Mouse (Mus musculus) urinary bladder, adult 18-20 months (tissue): ENCODE results near the gene Fgf10.

Experiments
- DNase-seq, 2 experiments: peaks; one replicate each; pipeline ENCODE4 v3.0.0; 2022; ENCODE audit warnings: low spot score in 2 of 2, mixed read lengths in 2 of 2

Gene Fgf10

DNA sequence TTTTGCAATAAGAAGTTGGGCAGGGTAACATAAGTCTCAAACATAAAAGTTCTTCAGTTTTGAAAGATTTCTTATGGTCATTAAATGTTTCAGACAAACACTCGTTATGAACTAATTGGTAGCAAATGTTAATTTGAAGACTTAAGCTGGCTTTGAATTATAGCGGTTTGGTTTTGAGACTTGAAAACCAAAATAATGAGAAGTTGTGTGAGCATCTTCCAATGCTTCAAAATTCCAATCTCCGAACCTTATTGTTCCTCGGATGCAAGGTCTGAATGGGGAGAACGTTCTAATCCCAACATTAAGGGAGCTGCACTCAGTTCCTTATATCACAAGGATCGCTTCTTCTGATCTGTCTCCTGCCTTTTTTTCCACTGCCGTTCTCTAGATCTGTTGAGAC, at the start of gene Fgf10:
Gene Fgf10 (plus strand): TSS at position 301 of the 400 bp plus-strand sequence.
- no peak for DNase-seq

DNA sequence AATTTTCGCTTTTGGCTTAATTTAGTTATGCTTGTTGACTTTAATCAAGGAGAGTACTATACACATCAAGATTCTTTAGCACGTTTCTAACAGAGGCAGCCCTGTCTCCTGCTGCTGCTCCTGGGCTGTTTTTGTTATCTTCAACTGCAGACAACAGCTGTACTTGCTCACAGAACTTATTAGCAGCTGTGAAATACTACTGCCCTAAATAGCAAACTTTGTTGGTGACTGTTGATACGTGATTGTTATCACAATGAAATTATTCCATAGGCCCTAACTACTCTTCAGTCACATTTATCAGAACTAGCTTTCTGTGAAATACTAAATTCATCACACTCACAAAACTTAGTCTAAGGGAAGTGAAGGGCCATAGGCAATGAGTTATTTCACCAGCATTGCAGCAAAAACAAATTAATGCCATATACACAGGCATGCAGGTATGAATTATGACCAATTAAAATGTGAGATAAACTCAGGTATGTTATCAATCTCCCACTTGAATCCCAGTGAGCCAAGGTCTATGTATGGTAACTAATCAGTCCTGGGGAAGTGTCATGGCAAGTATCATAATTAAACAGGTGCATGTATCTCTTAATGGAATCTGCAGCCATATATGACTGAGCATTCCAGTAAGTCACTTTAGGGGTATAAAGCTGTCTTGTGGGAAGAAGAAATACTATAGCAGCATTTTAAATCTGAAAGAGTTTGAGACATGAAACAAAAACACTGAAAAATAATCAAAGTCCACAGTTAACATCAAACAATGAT, 39.7 kb upstream of the Fgf10 start:
- no peak for DNase-seq

GRCm38 (mm10) chr13:118631500-118631899, 38.1 kb upstream of the Fgf10 start:
- DNase-seq = no peak

- no peak for DNase-seq
Measured at GRCm38 (mm10) chr13:118636047-118636446, 33.5 kb upstream of the Fgf10 start.

DNA sequence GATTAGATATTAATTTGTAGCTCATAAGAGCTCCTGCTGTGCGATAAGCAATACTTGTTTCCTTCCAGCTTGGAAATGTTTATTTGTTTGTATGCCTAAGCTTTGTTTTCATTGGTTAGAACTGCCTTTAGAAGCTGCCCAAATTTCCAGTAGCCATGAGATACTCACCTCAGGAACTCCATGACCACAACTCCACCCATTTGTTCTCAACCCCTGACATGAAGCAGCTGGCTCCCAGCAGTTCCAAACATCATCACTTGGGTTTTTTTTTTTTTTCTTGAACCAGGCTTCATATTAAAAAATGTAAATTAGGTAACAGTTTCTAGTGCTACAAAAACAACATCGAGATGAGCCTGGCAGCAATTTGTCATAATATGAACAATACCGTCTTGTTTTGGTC, 27.0 kb upstream of the Fgf10 start:
- no peak for DNase-seq

DNA sequence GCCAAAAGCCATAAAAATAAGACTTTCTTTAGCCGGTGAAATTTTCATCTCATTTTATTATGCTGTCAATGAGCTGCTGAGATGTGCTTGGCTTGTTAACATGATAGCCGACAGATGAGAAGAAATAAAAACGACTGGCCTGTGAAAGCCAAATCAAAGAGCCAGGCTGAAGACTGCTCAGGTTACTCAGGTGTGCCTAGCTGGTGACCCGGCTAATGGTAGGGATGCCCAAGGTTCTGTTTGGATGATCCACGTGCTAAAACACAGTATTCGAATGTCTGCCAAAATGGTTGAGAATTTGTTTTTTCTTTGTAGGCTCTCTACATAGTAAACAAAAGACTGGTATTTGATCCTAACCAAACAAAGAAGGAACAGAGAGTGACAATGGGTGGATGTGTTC, 26.5 kb upstream of the Fgf10 start:
- DNase-seq = no peak

DNA sequence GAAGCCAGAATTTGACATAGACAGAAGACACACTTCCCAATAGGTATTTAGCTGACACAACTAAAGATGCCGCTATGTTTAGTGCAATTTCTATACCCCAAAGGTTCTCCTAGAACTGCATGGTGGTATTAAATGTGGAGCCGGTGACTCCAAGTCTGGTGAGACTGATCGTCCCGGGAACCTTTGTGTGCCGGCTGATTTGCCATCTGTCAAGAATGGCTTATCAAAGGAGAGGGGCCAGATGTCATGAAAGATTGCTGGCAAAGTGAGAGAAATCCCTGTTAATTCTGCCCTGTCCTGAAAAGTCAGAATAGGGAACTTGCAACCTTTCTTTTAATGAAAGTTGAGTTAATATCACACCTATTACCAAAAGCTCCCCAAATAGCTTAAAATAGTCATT, 12.6 kb upstream of the Fgf10 start:
- DNase-seq = no peak

GRCm38 (mm10) chr13:118658031-118658430, 11.6 kb upstream of the Fgf10 start:
- DNase-seq = no peak

- no peak for DNase-seq
Measured at GRCm38 (mm10) chr13:118658608-118659326, 10.8 kb upstream of the Fgf10 start.

- DNase-seq = no peak
Measured at GRCm38 (mm10) chr13:118661664-118662063, 7.9 kb upstream of the Fgf10 start.

DNA sequence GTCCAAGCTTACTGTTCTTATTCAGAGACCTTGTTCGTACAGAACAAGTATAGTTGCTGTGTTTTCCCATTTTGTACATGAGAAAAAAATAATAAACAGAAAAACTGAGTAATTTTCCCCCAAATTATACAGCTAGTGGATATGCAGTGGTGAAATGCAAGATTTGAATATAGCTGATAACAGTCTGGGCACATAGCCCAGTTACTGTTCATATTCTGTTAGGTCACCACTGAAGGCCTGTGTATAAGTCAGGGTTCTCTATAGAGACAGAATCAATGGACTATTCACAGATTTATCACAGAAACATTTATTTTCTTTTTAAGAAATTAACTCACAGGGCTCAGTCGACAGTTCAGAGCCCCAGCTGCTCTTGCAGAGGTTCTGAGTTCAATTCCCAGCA, 4.7 kb upstream of the Fgf10 start:
- no peak for DNase-seq

GRCm38 (mm10) chr13:118679228-118679627, 9.6 kb downstream of the Fgf10 start:
- no peak for DNase-seq

DNA sequence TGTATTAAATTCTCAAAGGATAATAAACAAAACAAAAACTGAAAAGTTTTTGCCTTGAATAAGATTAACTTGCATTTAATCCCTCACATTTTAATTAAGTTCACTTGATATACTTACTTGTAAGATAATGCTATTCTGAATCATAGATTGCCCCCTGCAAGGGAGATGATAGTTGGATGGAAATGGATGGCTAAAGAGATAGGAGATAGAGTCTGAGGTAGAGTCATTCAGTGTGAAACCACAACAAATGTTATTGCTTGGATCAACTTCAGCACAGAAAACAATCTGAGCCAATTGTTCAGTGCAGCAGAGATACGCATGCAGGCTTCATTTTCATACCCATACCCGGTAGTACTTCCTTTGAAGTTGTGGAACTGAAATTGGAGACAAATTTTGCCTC, 23.5 kb downstream of the Fgf10 start:
- DNase-seq = no peak

- DNase-seq = no peak
Measured at GRCm38 (mm10) chr13:118695103-118695502, 25.5 kb downstream of the Fgf10 start.

- DNase-seq = no peak
Measured at GRCm38 (mm10) chr13:118703727-118704126, 34.1 kb downstream of the Fgf10 start.

DNA sequence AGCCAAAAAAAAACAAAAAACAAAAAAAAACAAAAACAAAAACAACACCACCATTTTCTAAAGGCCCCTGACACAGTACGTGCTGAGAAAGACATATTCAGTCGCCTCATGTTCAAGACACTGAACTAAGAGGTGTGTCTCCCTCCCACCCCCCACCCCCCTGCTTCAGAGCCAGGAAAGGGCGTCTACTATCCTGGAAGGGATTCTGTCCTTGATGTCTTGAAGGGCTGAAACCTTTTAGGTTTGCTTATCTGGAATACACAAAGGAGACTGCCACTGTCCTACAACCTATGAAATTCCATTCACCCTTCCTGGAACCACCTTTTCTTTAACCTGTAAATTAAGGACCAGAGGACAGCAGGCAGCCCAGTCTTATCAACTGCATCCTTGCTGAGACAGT, 36.1 kb downstream of the Fgf10 start:
- no peak for DNase-seq

DNA sequence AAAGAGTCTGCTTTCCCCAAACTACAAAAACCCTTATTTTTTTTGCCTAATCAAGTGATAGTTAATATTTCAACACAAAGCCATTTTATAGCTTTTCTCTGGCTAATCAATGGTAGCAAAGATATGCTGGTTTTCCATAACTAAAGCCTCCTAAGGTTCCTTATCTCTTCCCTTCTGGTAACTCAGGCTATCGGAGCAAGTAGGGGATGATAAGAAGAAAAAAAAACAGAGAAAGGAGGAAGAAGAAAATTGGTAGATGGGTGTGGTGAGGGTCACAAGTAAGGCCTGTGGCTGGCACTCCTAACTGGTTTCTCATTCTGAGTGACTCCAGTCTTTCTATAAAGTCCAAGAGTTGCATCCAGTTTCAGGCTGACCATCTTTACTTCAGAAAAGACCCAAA, 40.3 kb downstream of the Fgf10 start:
- DNase-seq = no peak

GRCm38 (mm10) chr13:118713626-118714150, 44.1 kb downstream of the Fgf10 start:
- no peak for DNase-seq

GRCm38 (mm10) chr13:118714284-118715065, 44.9 kb downstream of the Fgf10 start:
- DNase-seq = no peak

DNA sequence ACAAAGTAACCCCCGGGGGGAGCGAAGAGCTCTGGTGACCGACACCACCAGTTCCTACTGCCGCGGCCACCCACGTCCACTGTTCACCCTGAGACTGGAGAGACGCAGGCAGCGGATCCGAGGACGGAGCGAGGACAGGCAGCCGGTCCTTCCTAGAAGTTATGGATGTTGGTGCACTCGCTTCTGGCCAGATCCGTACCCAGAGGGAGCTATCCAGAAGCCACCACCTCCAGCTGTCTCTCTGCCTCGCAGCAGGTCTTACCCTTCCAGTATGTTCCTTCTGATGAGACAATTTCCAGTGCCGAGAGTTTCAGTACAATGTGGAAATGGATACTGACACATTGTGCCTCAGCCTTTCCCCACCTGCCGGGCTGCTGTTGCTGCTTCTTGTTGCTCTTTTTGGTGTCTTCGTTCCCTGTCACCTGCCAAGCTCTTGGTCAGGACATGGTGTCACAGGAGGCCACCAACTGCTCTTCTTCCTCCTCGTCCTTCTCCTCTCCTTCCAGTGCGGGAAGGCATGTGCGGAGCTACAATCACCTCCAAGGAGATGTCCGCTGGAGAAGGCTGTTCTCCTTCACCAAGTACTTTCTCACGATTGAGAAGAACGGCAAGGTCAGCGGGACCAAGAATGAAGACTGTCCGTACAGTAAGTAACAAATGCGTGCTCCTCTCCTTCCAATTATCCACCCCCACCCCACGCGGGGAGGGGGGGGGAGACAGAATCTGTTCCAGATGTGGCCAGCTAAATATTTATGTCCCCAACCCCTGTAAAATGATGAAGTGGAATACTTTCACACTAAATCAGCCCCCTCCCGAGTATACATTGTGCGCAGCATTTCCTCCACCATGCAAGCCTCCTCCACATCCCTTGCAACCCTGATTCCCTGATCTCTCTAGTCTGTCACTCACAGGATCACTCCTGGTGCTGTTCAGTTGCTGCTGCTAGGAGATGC, 45.8 kb downstream of the Fgf10 start:
- DNase-seq = no peak

DNA sequence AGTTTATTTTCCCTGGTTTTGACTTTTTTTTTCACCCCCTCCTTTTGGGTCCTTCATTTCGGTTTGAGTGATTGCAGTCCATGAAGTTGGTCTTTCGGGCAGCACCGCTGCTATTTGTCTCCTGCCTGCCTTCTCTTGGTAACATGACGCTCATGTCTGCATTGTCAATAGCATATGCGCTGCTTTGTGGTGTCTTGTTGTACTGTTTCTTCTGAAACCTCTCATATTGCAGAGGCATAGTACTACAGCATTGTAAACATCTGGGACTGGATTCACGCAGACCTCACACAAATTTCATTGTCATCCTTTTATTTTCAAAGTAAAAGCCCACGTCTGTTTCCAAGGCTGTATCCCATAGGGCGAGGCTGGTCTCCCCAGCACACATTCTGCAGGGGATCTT, 46.7 kb downstream of the Fgf10 start:
- no peak for DNase-seq
